Mouse (Mus musculus) intestine, embryonic 16.5 days (tissue): Measurements from ENCODE around the gene Snx21. TPM values are rescaled to one million over a fixed set of nuclear protein-coding genes. Genes with fewer than 3 reads are reported as not detected.

ENCODE experiments used
- ATAC-seq: fragments of 200-750 bp; cut with Nextera tagmentation; 2 replicates; pipeline ENCODE4 v1.8.0; 2017; ENCODE audit warnings: moderate TSS enrichment, moderate library complexity
- H3K27ac ChIP-seq: fragments of 300-500 bp; sonication (generic); 2 replicates; pipeline ENCODE4 v1.5.1; 2014; ENCODE audit warnings: mild to moderate bottlenecking, low read length
- H3K27me3 ChIP-seq: fragments of 300-500 bp; sonication (generic); replicated peaks from 2 replicates; pipeline ENCODE4 v1.6.1; 2014; ENCODE audit warnings: low read length, control low read depth, mixed read lengths; ENCODE audit not compliant: control insufficient read depth, insufficient read depth
- H3K36me3 ChIP-seq: fragments of 300-500 bp; sonication (generic); 2 replicates; pipeline ENCODE4 v1.6.1; 2014; ENCODE audit warnings: low read length, control low read depth; ENCODE audit not compliant: control insufficient read depth, insufficient read depth
- H3K4me1 ChIP-seq: fragments of 300-500 bp; sonication (generic); 2 replicates; pipeline ENCODE4 v1.6.1; 2014; ENCODE audit warnings: low read length, control low read depth, mixed read lengths; ENCODE audit not compliant: control insufficient read depth, insufficient read depth
- H3K4me2 ChIP-seq: fragments of 300-500 bp; sonication (generic); 2 replicates; pipeline ENCODE4 v1.6.1; 2014; ENCODE audit warnings: low read depth, low read length, control low read depth
- H3K4me3 ChIP-seq: fragments of 300-500 bp; sonication (generic); 2 replicates; pipeline ENCODE4 v1.5.1; 2014; ENCODE audit warnings: mild to moderate bottlenecking, low read length
- H3K9ac ChIP-seq: fragments of 300-500 bp; sonication (generic); 2 replicates; pipeline ENCODE4 v1.6.1; 2014; ENCODE audit warnings: low read depth, low read length
- H3K9me3 ChIP-seq: fragments of 300-500 bp; sonication (generic); 2 replicates; pipeline ENCODE4 v1.6.1; 2016; ENCODE audit warnings: low read length, control low read depth; ENCODE audit not compliant: control insufficient read depth
- WGBS: fragments of 180-500 bp; shearing (Covaris S2); extraction: QIAGEN DNeasy Blood & Tissue Kit; methylation state at CpG from one replicate; pipeline ENCODE4 v1.1.7; 2014; 5-methylcytosine and 5-hydroxymethylcytosine counted together
- polyA plus RNA-seq: library from polyadenylated mRNA; unstranded; fragments of >200 nt; fragmentation: Nextera tagmentation; extraction: Ambion mirVana; gene quantifications from 2 replicates; pipeline ENCODE4 v1.2.1, GENCODE M21; 2015

The Snx21 gene
- polyA plus RNA-seq, 1 experiment from 2014 or later, result 19.6 TPM

- peaks cover 23% of the 10 kb centered on the region for H3K36me3 ChIP-seq
- 0 out of 2 replicates have a peak overlapping the region, but pooled peaks have one; percentile 1 for H3K27ac ChIP-seq
- H3K9ac ChIP-seq, result peak overlapping the region; percentile 87
- 94% methylated on average over 4 of the region's 4 CpGs for WGBS
- peaks cover 15% of the 10 kb centered on the region for H3K4me1 ChIP-seq
- ATAC-seq, result no peak
- peak overlapping the region; percentile 77 for H3K4me3 ChIP-seq
- H3K27me3 ChIP-seq, result no peaks in the 10 kb centered on the region
- H3K9me3 ChIP-seq, result no peaks in the 10 kb centered on the region
- peak overlapping the region; percentile 99 for H3K4me2 ChIP-seq
These were observed 49.5 kb downstream of the Snx21 start for GRCm38 (mm10) chr2:164835164-164835563.

Other genes with a start within 250 kb of the Snx21 start
- gene Wfdc2, start 223.4 kb upstream of the Snx21 start, polyA plus RNA-seq, result 36.8 and 42.4 TPM in 2 replicates
- not detected in 2 replicates for gene Spint3, start 212.4 kb upstream of the Snx21 start, polyA plus RNA-seq
- 0.59 and 1.4 TPM in 2 replicates for gene Wfdc6a, start 200.4 kb upstream of the Snx21 start, polyA plus RNA-seq
- gene Eppin, start 192.2 kb upstream of the Snx21 start, polyA plus RNA-seq, result not detected in 2 replicates
- gene Wfdc6b, start 172.3 kb upstream of the Snx21 start, polyA plus RNA-seq, result not detected in 2 replicates
- not detected in 2 replicates for gene Wfdc8, start 172.2 kb upstream of the Snx21 start, polyA plus RNA-seq
- not detected in 2 replicates for gene Wfdc16, start 147.0 kb upstream of the Snx21 start, polyA plus RNA-seq
- 0.34 TPM in 1 of 2 replicates, not detected in the other for gene Wfdc10, start 129.8 kb upstream of the Snx21 start, polyA plus RNA-seq
- gene Wfdc9, start 129.2 kb upstream of the Snx21 start, polyA plus RNA-seq, result not detected in 2 replicates
- gene Wfdc11, start 111.7 kb upstream of the Snx21 start, polyA plus RNA-seq, result not detected in 2 replicates
- gene Wfdc13, start 100.7 kb upstream of the Snx21 start, polyA plus RNA-seq, result 0.17 and 0.21 TPM in 2 replicates
- gene Spint4, start 87.3 kb upstream of the Snx21 start, polyA plus RNA-seq, result not detected in 2 replicates
- not detected in 2 replicates for gene Spint5, start 70.5 kb upstream of the Snx21 start, polyA plus RNA-seq
- 1.3 and 1.8 TPM in 2 replicates for gene Wfdc3, start 39.9 kb upstream of the Snx21 start, polyA plus RNA-seq
- gene Dnttip1, start 39.8 kb upstream of the Snx21 start, polyA plus RNA-seq, result 55.9 and 56.9 TPM in 2 replicates
- 360 and 426 TPM in 2 replicates for gene Ube2c, start 15.9 kb upstream of the Snx21 start, polyA plus RNA-seq
- 3.2 and 3.9 TPM in 2 replicates for gene Tnnc2, start 5.9 kb upstream of the Snx21 start, polyA plus RNA-seq
- gene Acot8, start 19.1 kb downstream of the Snx21 start, polyA plus RNA-seq, result 37.5 and 39.5 TPM in 2 replicates
- 9.3 and 10.3 TPM in 2 replicates for gene Zswim3, start 19.3 kb downstream of the Snx21 start, polyA plus RNA-seq
- 11.7 and 13.4 TPM in 2 replicates for gene Zswim1, start 36.9 kb downstream of the Snx21 start, polyA plus RNA-seq
- gene Spata25, start 42.7 kb downstream of the Snx21 start, polyA plus RNA-seq, result not detected in 2 replicates
- gene Ctsa, start 47.0 kb downstream of the Snx21 start, polyA plus RNA-seq, result 418 and 551 TPM in 2 replicates
- gene Neurl2, start 47.6 kb downstream of the Snx21 start, polyA plus RNA-seq, result 6.1 and 7.5 TPM in 2 replicates
- 31.4 and 31.5 TPM in 2 replicates for gene Pltp, start 71.9 kb downstream of the Snx21 start, polyA plus RNA-seq
- 57.9 and 64.0 TPM in 2 replicates for gene Pcif1, start 93.5 kb downstream of the Snx21 start, polyA plus RNA-seq
- 9.6 and 10.5 TPM in 2 replicates for gene Zfp335, start 125.9 kb downstream of the Snx21 start, polyA plus RNA-seq
- gene Mmp9, start 155.0 kb downstream of the Snx21 start, polyA plus RNA-seq, result 7.6 and 9.3 TPM in 2 replicates
- gene Slc12a5, start 175.0 kb downstream of the Snx21 start, polyA plus RNA-seq, result 0.23 and 0.32 TPM in 2 replicates
- gene Ncoa5, start 249.0 kb downstream of the Snx21 start, polyA plus RNA-seq, result 41.4 and 42.4 TPM in 2 replicates